Mouse (Mus musculus) lung, postnatal 0 days (tissue): ENCODE results near the gene Kcnh5. TPM values are rescaled to one million over a fixed set of nuclear protein-coding genes. Genes with fewer than 3 reads are reported as not detected.

Experiments used
- ATAC-seq: fragments of 200-750 bp; cut with Nextera tagmentation; 2 replicates; pipeline ENCODE4 v1.8.0; 2017; ENCODE audit warnings: moderate library complexity
- DNase-seq: peaks from one replicate; pipeline ENCODE4 v3.0.0-alpha.2; 2016; ENCODE audit warnings: low spot score
- H3K27ac ChIP-seq: fragments of 300-500 bp; sonication (generic); 2 replicates; pipeline ENCODE4 v1.5.1; 2014; ENCODE audit warnings: antibody characterized with exemption, mild to moderate bottlenecking, low read length, mixed read lengths
- H3K27me3 ChIP-seq: fragments of 300-500 bp; sonication (generic); replicated peaks from 2 replicates; pipeline ENCODE4 v1.6.1; 2014; ENCODE audit warnings: low read length, mixed read lengths; ENCODE audit not compliant: insufficient read depth
- H3K36me3 ChIP-seq: fragments of 300-500 bp; sonication (generic); 2 replicates; pipeline ENCODE4 v1.6.1; 2014; ENCODE audit warnings: low read length, mixed read lengths; ENCODE audit not compliant: insufficient read depth
- H3K4me1 ChIP-seq: fragments of 300-500 bp; sonication (generic); 2 replicates; pipeline ENCODE4 v1.6.1; 2014; ENCODE audit warnings: antibody characterized with exemption, low read depth, low read length, mixed read lengths; ENCODE audit not compliant: insufficient read depth
- H3K4me2 ChIP-seq: fragments of 300-500 bp; sonication (generic); replicated peaks from 2 replicates; pipeline ENCODE4 v1.6.1; 2014; ENCODE audit warnings: low read depth, mild to moderate bottlenecking, low read length, moderate library complexity, mixed read lengths
- H3K4me3 ChIP-seq: fragments of 300-500 bp; sonication (generic); 2 replicates; pipeline ENCODE4 v1.5.1; 2014; ENCODE audit warnings: low read depth, low read length
- H3K9ac ChIP-seq: fragments of 300-500 bp; sonication (generic); replicated peaks from 2 replicates; pipeline ENCODE4 v1.6.1; 2014; ENCODE audit warnings: low read depth, mild to moderate bottlenecking
- H3K9me3 ChIP-seq: fragments of 300-500 bp; sonication (generic); 2 replicates; pipeline ENCODE4 v1.6.1; 2016; ENCODE audit warnings: low read length, mixed read lengths
- CTCF ChIP-seq: IDR thresholded peaks from 2 replicates; pipeline ENCODE4 v1.5.1; 2016; ENCODE audit warnings: antibody characterized with exemption, mild to moderate bottlenecking
- EP300 ChIP-seq: IDR thresholded peaks from 2 replicates; pipeline ENCODE4 v1.6.1; 2016; ENCODE audit warnings: antibody characterized with exemption, mild to moderate bottlenecking, control low read depth
- WGBS: fragments of 180-500 bp; shearing (Covaris S2); extraction: QIAGEN DNeasy Blood & Tissue Kit; methylation state at CpG from one replicate; pipeline ENCODE4 v1.1.7; 2014; 5-methylcytosine and 5-hydroxymethylcytosine counted together
- polyA plus RNA-seq: library from polyadenylated mRNA; unstranded; fragments of >200 nt; fragmentation: Nextera tagmentation; extraction: Ambion mirVana; gene quantifications from 2 replicates; pipeline ENCODE4 v1.2.1, GENCODE M21; 2015

Kcnh5 gene
- polyA plus RNA-seq, 1 experiment from 2014 or later: not detected

DNA sequence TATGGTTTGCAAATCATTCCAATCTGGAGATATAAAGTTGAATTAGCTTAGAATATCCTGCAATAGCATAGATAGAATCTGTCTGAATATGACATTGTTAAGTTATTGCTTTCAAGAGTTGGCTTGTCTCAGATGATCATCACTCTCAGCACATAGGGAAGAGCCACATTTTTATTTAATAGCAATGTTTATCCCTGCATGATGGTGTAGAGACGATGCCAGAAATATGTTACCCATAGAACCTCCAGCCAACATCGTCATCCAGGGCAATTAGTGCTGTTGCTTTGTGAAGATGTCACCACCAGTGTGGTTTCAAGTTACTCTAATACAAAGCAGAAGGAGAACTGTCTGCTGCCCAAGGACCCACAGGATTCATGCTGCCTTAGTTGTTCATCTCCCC, 321.5 kb downstream of the Kcnh5 start:
- no peaks in the 10 kb centered on the region for H3K9me3 ChIP-seq
- H3K27ac ChIP-seq: no peak overlapping the region
- no peak overlapping the region for H3K4me3 ChIP-seq
- H3K36me3 ChIP-seq: no peaks in the 10 kb centered on the region
- no peak overlapping the region for H3K4me2 ChIP-seq
- no peak for ATAC-seq
- no peak overlapping the region for H3K9ac ChIP-seq
- 59% methylated on average over 2 of the region's 2 CpGs for WGBS
- DNase-seq: no peak
- no peaks in the 10 kb centered on the region for H3K27me3 ChIP-seq
- no peaks in the 10 kb centered on the region for H3K4me1 ChIP-seq
- TF ChIP-seq EP300 (no peak), CTCF (no peak)

DNA sequence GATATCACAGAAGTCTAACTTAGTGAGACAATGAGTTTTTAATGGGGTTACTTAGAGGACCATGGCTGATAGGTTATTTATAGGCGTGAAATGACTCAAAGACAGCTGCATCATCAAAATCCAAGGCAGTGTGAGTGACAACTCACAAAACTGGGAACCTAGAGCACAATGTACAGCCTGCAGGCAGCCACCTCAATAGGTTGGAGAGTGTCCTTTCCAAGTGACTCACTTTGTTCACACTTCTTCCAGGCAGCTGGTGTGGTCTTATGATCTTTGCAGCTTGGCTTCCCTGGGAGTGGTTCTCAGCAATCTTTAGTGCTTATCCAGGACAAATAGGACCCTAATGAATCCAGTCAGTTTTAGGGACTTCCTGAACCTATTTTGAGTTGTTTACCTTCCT, 322.9 kb downstream of the Kcnh5 start:
- Histone ChIP-seq H3K27me3 (no peaks in the 10 kb centered on the region), H3K4me1 (no peaks in the 10 kb centered on the region), H3K27ac (no peak overlapping the region), H3K4me2 (no peak overlapping the region), H3K9me3 (no peaks in the 10 kb centered on the region), H3K9ac (no peak overlapping the region), H3K4me3 (no peak overlapping the region), H3K36me3 (no peaks in the 10 kb centered on the region)
- DNase-seq: no peak
- WGBS: 52% methylated on average over 1 of the region's 1 CpGs
- no peak for ATAC-seq
- TF ChIP-seq CTCF (no peak), EP300 (no peak)

DNA sequence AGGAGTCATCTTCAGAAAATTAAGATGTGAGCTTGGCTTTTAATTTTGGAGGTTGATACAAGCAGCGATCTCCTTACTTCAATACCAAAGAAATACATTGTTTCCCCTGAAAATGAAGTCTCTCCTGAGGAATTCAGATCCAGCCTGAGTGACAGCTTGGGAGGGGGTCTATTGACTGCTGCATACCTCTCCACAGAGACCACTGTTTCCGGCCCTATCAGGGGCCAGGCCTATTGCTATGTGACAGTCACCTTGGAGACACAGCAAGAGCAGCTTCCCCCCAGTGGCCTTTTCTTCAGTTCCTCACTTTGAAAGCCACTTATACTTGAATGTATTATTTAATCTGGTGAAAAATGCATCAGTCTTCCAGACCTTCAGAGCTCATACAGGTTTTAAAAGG, 326.8 kb downstream of the Kcnh5 start:
- ATAC-seq (no peak), DNase-seq (no peak)
- no peak overlapping the region for H3K4me2 ChIP-seq
- no peaks in the 10 kb centered on the region for H3K4me1 ChIP-seq
- H3K36me3 ChIP-seq: no peaks in the 10 kb centered on the region
- H3K4me3 ChIP-seq: no peak overlapping the region
- no peaks in the 10 kb centered on the region for H3K27me3 ChIP-seq
- WGBS: 50% methylated on average over 2 of the region's 2 CpGs
- no peak overlapping the region for H3K9ac ChIP-seq
- no peaks in the 10 kb centered on the region for H3K9me3 ChIP-seq
- TF ChIP-seq EP300 (no peak), CTCF (no peak)
- no peak overlapping the region for H3K27ac ChIP-seq

DNA sequence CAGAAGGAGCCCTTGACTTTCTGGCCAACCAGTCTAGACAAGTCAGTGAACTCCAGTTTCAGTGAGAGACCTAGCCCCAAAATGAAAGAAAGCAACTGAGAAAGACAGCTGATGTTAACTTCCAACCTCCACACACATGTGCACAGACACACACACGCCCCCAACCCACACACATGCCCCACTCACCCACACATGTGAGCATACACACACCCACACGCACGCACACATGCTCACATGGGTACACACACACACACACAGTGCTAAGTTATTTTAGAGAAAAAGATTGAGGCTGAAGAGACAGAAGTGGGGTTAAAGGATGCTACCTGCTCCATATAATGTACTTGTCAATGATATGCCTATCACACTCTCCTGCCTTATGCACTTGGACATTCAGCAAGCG, 327.2 kb downstream of the Kcnh5 start:
- 86% methylated on average over 4 of the region's 4 CpGs for WGBS
- H3K27ac ChIP-seq: no peak overlapping the region
- H3K4me3 ChIP-seq: no peak overlapping the region
- H3K36me3 ChIP-seq: no peaks in the 10 kb centered on the region
- no peak for TF ChIP-seq CTCF
- DNase-seq (no peak), ATAC-seq (no peak)
- no peak overlapping the region for H3K4me2 ChIP-seq
- no peaks in the 10 kb centered on the region for H3K4me1 ChIP-seq
- H3K9ac ChIP-seq: no peak overlapping the region
- H3K9me3 ChIP-seq: no peaks in the 10 kb centered on the region
- H3K27me3 ChIP-seq: no peaks in the 10 kb centered on the region

DNA sequence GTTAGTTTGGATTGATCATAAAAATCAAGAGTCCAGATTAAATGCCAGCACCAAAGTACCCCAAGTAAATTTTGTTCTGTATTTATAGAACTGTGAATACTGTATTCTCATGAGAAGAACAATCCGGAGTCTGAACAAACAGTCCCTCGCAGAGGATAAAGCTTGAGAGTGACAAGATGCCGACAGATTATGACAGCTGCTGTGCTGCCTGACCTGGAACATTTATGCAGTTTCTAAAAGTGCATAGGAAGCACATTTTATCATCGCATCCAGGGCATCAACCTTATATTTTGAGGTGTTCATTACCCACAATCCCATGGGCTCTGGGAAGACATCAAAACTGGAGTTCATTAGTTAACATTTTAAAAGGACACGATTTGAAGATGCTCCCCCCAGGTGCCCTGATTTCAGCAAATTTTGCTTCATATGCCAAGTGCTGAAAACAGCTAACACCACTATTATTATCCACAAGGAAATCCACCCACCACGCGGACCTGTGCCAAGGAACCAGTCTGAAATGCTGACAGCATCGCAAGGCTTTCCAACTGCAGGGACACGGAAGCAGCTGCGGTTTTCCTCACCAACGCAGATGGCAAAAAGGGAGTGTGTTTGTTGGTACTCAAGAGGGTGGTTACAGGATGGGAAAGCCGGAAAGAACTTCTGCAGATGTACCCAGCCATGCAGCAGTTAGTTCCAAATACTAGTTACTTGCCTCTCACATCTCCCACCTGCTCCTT, 328.4 kb downstream of the Kcnh5 start:
- Histone ChIP-seq H3K9me3 (no peaks in the 10 kb centered on the region), H3K36me3 (no peaks in the 10 kb centered on the region), H3K27me3 (no peaks in the 10 kb centered on the region), H3K4me3 (no peak overlapping the region), H3K4me1 (no peaks in the 10 kb centered on the region), H3K4me2 (no peak overlapping the region), H3K9ac (no peak overlapping the region), H3K27ac (no peak overlapping the region)
- 73% methylated on average over 12 of the region's 12 CpGs for WGBS
- ATAC-seq: no peak
- no peak for TF ChIP-seq CTCF
- TF ChIP-seq EP300: no peak
- no peak for DNase-seq

Other genes with a start within 250 kb of the Kcnh5 start
- 95.8 and 102 TPM in 2 replicates for gene Rhoj, start 131.0 kb upstream of the Kcnh5 start, polyA plus RNA-seq
- not detected in 2 replicates for gene Gphb5, start 239.4 kb upstream of the Kcnh5 start, polyA plus RNA-seq